Mouse (Mus musculus): ENCODE results near the gene Gm49673.
"Not testable (repeated sequence)": the region's sequence is repeated elsewhere in the genome, so short reads cannot be mapped to it uniquely, and the experiment has no call there.

The Gm49673 gene

GRCm38 (mm10) chr17:8138116-8138515, 9.5 kb downstream of the Gm49673 start:
- in situ Hi-C loops (cut with MseI, MboI): not testable (repeated sequence)

- in situ Hi-C loops (cut with MseI, MboI): not testable (repeated sequence)
Measured at GRCm38 (mm10) chr17:8130849-8131248, 16.7 kb downstream of the Gm49673 start.

- in situ Hi-C loops (cut with MseI, MboI): not testable (repeated sequence)
Measured at GRCm38 (mm10) chr17:8129578-8129977, 18.0 kb downstream of the Gm49673 start.

- in situ Hi-C loops (cut with MseI, MboI): not testable (repeated sequence)
Measured at GRCm38 (mm10) chr17:8128326-8128993, 19.1 kb downstream of the Gm49673 start.

- in situ Hi-C loops (cut with MseI, MboI): not testable (repeated sequence)
Measured at GRCm38 (mm10) chr17:8124586-8124985, 23.0 kb downstream of the Gm49673 start.

GRCm38 (mm10) chr17:8122974-8123373, 24.6 kb downstream of the Gm49673 start:
- in situ Hi-C loops (cut with MseI, MboI): not testable (repeated sequence)

- in situ Hi-C loops (cut with MseI, MboI): not testable (repeated sequence)
Measured at GRCm38 (mm10) chr17:8116928-8117327, 30.7 kb downstream of the Gm49673 start.

GRCm38 (mm10) chr17:8116378-8116777, 31.2 kb downstream of the Gm49673 start:
- in situ Hi-C loops (cut with MseI, MboI): not testable (repeated sequence)

GRCm38 (mm10) chr17:8112199-8112598, 35.4 kb downstream of the Gm49673 start:
- in situ Hi-C loops (cut with MseI, MboI): not testable (repeated sequence)

GRCm38 (mm10) chr17:8101297-8101609, 46.3 kb downstream of the Gm49673 start:
- in situ Hi-C loops (cut with MseI, MboI): not testable (repeated sequence)

- in situ Hi-C loops (cut with MseI, MboI): not testable (repeated sequence)
Measured at GRCm38 (mm10) chr17:8100405-8101296, 46.9 kb downstream of the Gm49673 start.

GRCm38 (mm10) chr17:8096199-8096598, 51.4 kb downstream of the Gm49673 start:
- in situ Hi-C loops (cut with MseI, MboI): not testable (repeated sequence)

GRCm38 (mm10) chr17:8095653-8096052, 51.9 kb downstream of the Gm49673 start:
- in situ Hi-C loops (cut with MseI, MboI): not testable (repeated sequence)

- in situ Hi-C loops (cut with MseI, MboI): not testable (repeated sequence)
Measured at GRCm38 (mm10) chr17:8092537-8093526, 54.8 kb downstream of the Gm49673 start.

GRCm38 (mm10) chr17:8091320-8091719, 56.3 kb downstream of the Gm49673 start:
- in situ Hi-C loops (cut with MseI, MboI): not testable (repeated sequence)

GRCm38 (mm10) chr17:8069847-8070246, 77.7 kb downstream of the Gm49673 start:
- in situ Hi-C loops (cut with MseI, MboI): not testable (repeated sequence)

GRCm38 (mm10) chr17:8056637-8057138, 90.9 kb downstream of the Gm49673 start:
- in situ Hi-C loops (cut with MseI, MboI): not testable (repeated sequence)

- in situ Hi-C loops (cut with MseI, MboI): not testable (repeated sequence)
Measured at GRCm38 (mm10) chr17:8055919-8056589, 91.5 kb downstream of the Gm49673 start.

GRCm38 (mm10) chr17:8051247-8051646, 96.3 kb downstream of the Gm49673 start:
- in situ Hi-C loops (cut with MseI, MboI): not testable (repeated sequence)

GRCm38 (mm10) chr17:8050218-8050617, 97.4 kb downstream of the Gm49673 start:
- in situ Hi-C loops (cut with MseI, MboI): not testable (repeated sequence)

GRCm38 (mm10) chr17:8046178-8046577, 101.4 kb downstream of the Gm49673 start:
- in situ Hi-C loops (cut with MseI, MboI): not testable (repeated sequence)

Data from mouse trophoblast stem cell (cell line).